Mouse (Mus musculus): Measurements from ENCODE around the gene Erf. TPM values are rescaled to one million over a fixed set of nuclear protein-coding genes. Genes with fewer than 3 reads are reported as not detected.

Gene Erf
- polyA plus RNA-seq, 1 experiment from 2014 or later: 4.2 TPM

DNA sequence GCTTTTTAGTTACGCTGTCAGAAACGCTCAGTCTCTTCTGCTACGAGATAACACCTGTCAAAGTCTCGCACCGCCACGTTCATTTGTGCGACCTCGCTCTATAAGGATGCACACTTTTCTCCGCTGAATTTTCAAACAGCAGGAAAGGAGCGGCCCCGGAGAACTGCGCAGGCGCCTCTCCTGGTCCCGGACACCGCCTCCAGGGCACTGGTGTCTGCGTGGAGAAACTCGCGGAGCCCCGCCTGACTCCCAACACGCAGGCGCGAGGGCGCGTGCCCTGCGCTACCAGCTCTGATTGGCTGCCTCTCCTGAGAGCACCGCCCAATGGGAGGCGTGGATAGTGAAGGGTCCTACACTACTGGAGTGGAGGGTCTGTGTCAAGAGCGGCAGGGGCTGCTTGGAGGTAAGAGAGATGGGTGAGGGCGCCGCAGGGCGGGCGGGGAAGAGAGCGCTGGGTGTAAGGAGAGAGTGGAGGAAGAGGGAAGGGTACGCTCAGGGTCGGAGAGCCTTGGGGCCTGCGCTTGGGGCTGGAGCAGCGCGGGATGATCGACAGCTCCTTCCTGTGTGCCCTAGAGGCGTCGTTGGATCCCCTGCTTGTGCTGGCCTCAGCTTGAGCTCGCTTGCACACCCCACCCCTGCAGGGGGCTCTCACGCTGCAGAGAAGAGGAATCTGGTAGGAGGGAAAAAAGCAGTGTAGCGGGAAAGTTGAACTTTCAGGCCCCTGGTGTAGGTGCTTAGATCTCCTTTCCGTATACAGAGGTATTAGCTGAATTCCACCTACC, 29.3 kb downstream of the Erf start, which contains the start of gene Zfp526:
Gene Zfp526, plus strand, starts transcription at position 324 of the 782 bp plus-strand sequence.
- peak within 1 kb of the TSS; percentile 97 for H3K4me2 ChIP-seq
- peak within 1 kb of the TSS; percentile 88 for H3K27ac ChIP-seq
- ATAC-seq (ENCODE audit: low FRiP score): peak; percentile 95
- no peaks in the 10 kb centered on the region for H3K27me3 ChIP-seq
- H3K36me3 ChIP-seq: peaks cover 36% of the 10 kb centered on the region
- peak within 1 kb of the TSS; percentile 73 for H3K4me3 ChIP-seq
- H3K4me1 ChIP-seq (replicated peaks): peaks cover 43% of the 10 kb centered on the region
- H3K9ac ChIP-seq: peak within 1 kb of the TSS; percentile 79
- H3K9me3 ChIP-seq: no peaks in the 10 kb centered on the region
- WGBS: under 1% methylated on average over 45 of the region's 45 CpGs

DNA sequence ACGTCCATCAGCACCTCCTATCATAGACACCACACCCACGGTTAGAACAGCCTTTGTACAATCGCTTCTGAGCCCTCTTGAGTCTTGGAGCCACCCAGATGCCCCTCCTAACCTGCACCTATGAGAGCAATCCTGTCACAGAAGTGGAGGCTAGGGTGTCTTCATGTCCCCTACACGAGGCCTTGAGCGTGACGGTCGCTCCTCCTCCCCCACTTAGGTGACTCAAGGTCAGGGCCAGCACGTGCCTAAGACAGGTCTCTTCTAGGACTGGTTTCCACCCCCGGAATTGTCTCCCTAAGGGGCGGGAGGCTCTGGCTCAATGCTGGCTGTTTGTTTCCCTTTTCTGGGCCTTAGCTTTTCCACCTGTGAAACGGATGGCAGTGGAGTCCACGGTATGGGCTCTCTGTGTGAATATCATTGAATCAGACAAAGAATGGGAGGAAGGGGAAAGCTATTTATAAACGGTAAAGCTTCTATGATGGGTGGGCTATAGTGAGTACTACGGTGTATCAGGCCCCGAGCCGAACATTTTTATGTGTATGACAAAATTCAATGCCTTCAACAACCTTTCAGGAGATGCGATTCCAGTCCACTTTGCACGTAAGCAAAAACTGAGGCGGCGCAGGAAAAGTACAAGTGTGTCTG, 30.0 kb downstream of the Erf start, which contains the start of gene Dedd2:
Gene Dedd2, minus strand, starts transcription at position 159 of the 645 bp plus-strand sequence.
- Histone ChIP-seq H3K4me3 (peak within 1 kb of the TSS; percentile 73), H3K27ac (peak within 1 kb of the TSS; percentile 88), H3K9ac (peak within 1 kb of the TSS; percentile 79), H3K4me1 (replicated peaks) (peaks cover 43% of the 10 kb centered on the region), H3K9me3 (no peaks in the 10 kb centered on the region), H3K36me3 (peaks cover 30% of the 10 kb centered on the region), H3K27me3 (no peaks in the 10 kb centered on the region), H3K4me2 (peak within 1 kb of the TSS; percentile 97)
- 10% methylated on average over 20 of the region's 20 CpGs for WGBS
- ATAC-seq (ENCODE audit: low FRiP score): no peak

DNA sequence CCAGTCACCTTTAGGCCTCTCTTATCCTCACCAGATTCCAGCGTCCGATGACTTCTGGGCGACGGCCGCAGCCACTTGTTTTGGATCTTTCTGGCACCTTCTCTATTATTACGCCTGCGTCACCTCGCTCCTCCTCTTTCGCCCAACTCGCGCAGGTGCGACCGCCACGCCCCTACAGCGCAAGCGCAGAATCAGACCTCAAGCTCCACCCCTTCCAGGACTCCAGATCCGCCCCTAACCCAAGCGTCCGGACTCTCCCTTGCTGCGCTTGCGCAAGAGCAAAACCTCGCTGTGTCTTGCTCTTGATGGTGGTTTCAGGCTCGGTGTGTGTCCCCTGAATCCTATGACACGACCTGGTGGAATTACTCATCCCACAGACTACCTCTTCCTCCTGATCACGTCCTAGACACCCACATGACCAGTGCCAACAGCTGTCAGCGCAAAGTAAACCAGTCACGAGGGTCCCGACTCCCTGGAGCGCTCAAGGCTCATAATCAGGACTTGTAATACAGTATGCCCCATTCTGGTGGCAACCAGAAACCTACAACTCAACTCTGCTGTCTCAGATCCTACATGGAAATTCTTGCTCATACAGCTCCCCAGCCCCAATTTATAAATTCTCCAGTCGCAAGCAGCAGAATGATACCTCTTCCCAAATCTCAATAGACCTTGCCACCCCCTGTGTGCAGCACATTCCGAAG, 30.7 kb downstream of the Erf start:
- H3K9me3 ChIP-seq: no peaks in the 10 kb centered on the region
- peak overlapping the region; percentile 80 for H3K27ac ChIP-seq
- peak overlapping the region; percentile 79 for H3K9ac ChIP-seq
- H3K4me3 ChIP-seq: peak overlapping the region; percentile 73
- peaks cover 30% of the 10 kb centered on the region for H3K36me3 ChIP-seq
- H3K4me1 ChIP-seq (replicated peaks): peaks cover 43% of the 10 kb centered on the region
- peak; percentile 69 for ATAC-seq (ENCODE audit: low FRiP score)
- 3% methylated on average over 31 of the region's 31 CpGs for WGBS
- H3K27me3 ChIP-seq: no peaks in the 10 kb centered on the region
- H3K4me2 ChIP-seq: peak overlapping the region; percentile 97

DNA sequence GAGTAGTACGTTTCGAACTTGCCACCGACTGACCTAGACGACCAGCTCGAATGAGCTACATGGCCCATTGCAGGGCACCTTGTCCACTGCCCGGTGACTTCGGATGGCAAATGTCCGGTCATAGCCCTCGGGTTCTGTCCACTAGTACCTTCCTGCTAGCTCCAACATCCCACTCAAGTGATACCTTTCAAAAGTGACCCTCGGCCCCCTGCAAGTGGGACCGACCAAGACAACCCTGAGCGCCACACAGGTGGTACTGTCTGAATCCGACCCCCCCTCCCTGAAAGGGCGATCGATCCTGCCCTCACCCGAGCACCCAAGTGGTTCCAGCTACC, 31.2 kb downstream of the Erf start:
- peak; percentile 36; the same call in 1 of the 2 replicates for ATAC-seq (ENCODE audit: low FRiP score)
- no peaks in the 10 kb centered on the region for H3K9me3 ChIP-seq
- peaks cover 28% of the 10 kb centered on the region for H3K36me3 ChIP-seq
- H3K27ac ChIP-seq: peak overlapping the region; percentile 80; the same call in 1 of the 2 replicates
- H3K4me1 ChIP-seq (replicated peaks): peaks cover 43% of the 10 kb centered on the region
- peak overlapping the region; percentile 79 for H3K9ac ChIP-seq
- H3K4me3 ChIP-seq: peak overlapping the region; percentile 73
- H3K27me3 ChIP-seq: no peaks in the 10 kb centered on the region
- peak overlapping the region; percentile 97 for H3K4me2 ChIP-seq
- under 1% methylated on average over 16 of the region's 16 CpGs for WGBS

DNA sequence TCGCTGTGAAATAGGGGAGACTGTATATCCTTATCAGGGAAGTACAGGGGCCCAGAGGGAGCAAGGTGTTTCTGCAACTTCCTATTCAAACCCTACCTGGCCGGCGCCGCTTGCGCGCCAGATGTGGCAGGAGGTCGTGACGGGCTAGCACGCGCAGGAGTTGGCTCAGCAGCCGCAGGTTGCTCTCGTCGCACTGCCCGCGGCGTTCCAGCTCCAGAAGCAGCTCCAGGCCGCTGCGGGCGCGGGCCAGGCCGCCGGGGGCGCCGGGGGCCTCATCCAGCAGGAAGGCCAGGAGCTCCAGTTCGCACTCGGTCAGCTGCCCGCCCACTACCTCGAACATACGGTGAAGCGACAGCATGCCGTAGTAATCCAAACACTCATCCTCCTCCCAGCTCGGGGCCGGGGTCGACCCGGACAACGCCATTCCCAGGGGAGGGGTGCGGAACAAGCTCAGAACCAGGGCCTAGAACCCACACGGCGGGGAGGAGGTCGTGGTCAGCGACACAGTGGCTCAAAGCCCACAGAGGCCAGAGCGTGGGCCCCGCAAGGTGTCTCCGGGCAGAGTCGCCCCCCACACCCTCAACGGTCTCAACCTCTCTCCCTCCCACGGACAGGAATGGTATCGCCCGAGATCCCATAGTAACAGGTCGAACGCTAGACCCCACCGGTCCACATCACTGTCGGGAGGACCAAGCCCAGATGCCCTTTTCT, 31.7 kb downstream of the Erf start:
- WGBS: under 1% methylated on average over 53 of the region's 53 CpGs
- H3K9ac ChIP-seq: peak overlapping the region; percentile 79
- H3K9me3 ChIP-seq: no peaks in the 10 kb centered on the region
- peaks cover 28% of the 10 kb centered on the region for H3K36me3 ChIP-seq
- H3K4me3 ChIP-seq: peak overlapping the region; percentile 73
- ATAC-seq (ENCODE audit: low FRiP score): peak; percentile 15
- no peaks in the 10 kb centered on the region for H3K27me3 ChIP-seq
- peak overlapping the region; percentile 80 for H3K27ac ChIP-seq
- peaks cover 43% of the 10 kb centered on the region for H3K4me1 ChIP-seq (replicated peaks)
- H3K4me2 ChIP-seq: peak overlapping the region; percentile 97

DNA sequence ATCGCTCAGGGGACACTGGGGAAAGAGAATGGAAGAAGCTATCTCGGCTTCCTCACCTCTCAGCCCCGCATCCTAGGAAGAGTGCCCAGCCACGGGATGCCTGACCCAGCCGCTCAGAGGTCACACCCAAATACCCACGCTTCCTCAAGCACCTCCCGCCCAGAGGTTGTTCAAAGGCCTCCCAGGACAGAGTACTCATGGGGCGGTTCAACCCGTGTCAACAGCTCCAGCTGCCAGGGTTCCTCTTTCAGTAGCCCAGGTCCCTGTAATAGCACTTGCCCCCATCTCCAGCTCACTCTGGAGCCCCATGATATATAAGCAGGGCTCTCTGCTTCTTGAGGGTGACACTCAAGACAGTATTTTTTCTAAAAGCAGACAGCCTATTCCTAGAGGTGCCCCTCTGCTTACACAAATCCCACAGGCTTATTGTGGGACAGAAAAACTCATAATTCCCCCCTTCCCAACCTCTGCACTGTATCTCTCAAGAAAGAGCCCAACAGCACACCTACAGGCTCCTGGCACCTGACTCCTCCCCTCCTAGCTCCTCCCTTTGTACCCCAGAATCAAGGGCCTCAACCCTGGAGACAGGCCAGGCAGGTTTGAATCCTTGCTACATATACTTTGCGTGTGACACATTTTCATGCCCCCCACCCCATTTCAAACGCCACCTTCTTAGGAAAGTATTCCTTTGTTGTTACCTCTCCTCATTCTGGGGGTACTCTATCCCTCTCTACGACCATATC, 32.7 kb downstream of the Erf start:
- 75% methylated on average over 12 of the region's 12 CpGs for WGBS
- peak overlapping the region; percentile 97 for H3K4me2 ChIP-seq
- no peak for ATAC-seq (ENCODE audit: low FRiP score)
- H3K4me3 ChIP-seq: peak overlapping the region; percentile 73
- H3K36me3 ChIP-seq: peaks cover 30% of the 10 kb centered on the region
- peaks cover 43% of the 10 kb centered on the region for H3K4me1 ChIP-seq (replicated peaks)
- no peak overlapping the region for H3K27ac ChIP-seq
- peak overlapping the region; percentile 79 for H3K9ac ChIP-seq
- no peaks in the 10 kb centered on the region for H3K9me3 ChIP-seq
- no peaks in the 10 kb centered on the region for H3K27me3 ChIP-seq

DNA sequence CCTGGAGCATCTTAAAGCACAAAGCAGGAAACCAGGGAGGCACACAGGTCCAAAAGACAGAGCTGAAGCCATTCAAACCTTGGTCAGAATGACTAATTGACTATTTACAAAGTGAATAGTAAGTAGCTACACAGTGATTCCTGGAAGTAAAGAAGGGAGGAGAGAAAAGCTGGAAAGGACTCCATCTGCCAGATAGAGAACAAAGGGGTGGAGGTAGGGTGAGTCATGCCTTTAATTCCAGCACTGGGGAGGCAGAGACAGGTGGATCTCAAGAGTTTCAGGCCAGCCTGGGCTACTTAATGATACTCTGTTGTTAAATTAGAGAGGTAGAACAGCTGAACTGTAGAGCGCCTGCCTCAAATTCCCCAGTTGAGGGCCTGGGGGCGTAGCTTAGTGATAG, 36.4 kb downstream of the Erf start:
- WGBS: 92% methylated on average over 2 of the region's 2 CpGs
- H3K27ac ChIP-seq: no peak overlapping the region
- peaks cover 19% of the 10 kb centered on the region for H3K4me1 ChIP-seq (replicated peaks)
- H3K4me3 ChIP-seq: no peak overlapping the region
- H3K9me3 ChIP-seq: no peaks in the 10 kb centered on the region
- ATAC-seq (ENCODE audit: low FRiP score): no peak
- peaks cover 64% of the 10 kb centered on the region for H3K36me3 ChIP-seq
- H3K27me3 ChIP-seq: no peaks in the 10 kb centered on the region
- H3K4me2 ChIP-seq: no peak overlapping the region
- no peak overlapping the region for H3K9ac ChIP-seq

DNA sequence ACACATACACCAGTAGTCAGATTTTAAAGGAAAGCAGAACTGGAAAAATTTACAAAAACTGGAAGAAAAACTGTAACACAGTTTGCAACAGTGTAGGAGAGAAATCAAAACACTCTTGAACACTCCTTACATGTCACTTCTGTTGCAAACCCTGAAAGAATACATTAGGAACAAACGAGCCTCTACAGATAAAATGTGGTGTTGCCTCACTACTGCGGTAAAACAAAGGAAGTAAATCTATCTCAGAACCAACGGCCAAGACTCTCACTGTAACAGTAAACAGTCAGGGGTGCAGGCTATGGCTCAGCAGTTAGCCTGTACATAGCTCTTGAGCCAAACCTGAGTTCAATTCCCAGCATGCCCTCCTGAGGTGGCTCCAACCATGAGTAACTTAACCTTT, 37.5 kb downstream of the Erf start:
- Histone ChIP-seq H3K4me3 (no peak overlapping the region), H3K36me3 (peaks cover 75% of the 10 kb centered on the region)
- 82% methylated on average over 3 of the region's 3 CpGs for WGBS

DNA sequence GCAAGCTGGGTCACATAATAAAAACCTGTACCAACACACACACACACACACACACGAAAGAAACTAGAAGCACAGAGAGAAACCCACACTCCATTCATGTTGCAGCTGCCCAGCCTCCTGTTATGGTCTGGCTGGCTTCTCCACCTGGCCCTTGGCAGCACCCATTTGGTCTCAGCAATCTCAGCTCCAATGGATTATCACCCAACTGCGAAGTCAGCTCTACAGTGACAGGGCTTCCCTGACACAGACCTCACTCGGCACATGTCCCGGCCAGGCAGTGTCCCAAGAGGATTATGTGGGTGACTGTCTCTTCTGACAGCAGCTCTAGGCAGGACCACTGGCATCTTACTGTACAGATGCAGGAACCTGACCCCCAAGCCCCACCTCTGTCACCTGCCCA, 40.1 kb downstream of the Erf start:
- ATAC-seq (ENCODE audit: low FRiP score): no peak

More for the DNA sequence above, 37.5 kb downstream of the Erf start:
- H3K27me3 ChIP-seq: no peaks in the 10 kb centered on the region
- no peaks in the 10 kb centered on the region for H3K9me3 ChIP-seq
- no peak overlapping the region for H3K4me2 ChIP-seq
- H3K4me1 ChIP-seq (replicated peaks): peaks cover 8% of the 10 kb centered on the region
- ATAC-seq (ENCODE audit: low FRiP score): no peak
- no peak overlapping the region for H3K9ac ChIP-seq
- no peak overlapping the region for H3K27ac ChIP-seq

DNA sequence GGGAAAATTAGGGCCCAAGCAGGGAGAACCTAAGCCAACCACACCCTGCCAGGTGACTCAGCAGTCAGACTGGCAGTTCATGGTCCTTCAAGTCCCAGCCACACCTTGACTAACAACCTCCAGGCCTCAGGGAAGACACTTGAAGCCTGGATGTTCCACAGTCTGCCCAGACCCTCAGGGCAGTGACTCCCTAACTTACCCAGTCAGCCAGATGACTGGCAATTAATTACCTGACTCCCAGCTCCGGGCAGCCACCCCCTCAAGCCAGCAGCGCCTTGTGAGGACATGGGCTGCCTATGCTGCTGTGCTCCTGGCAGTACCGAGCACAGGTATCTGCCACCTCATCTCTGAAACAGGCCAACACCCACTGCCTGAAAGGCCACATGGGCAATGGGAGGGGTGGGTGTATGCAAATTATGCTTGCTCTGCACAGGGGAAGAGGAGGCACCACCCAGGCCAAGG, 41.4 kb downstream of the Erf start:
- no peak overlapping the region for H3K27ac ChIP-seq
- H3K4me3 ChIP-seq: no peak overlapping the region
- no peaks in the 10 kb centered on the region for H3K4me1 ChIP-seq (replicated peaks)
- no peaks in the 10 kb centered on the region for H3K9me3 ChIP-seq
- H3K36me3 ChIP-seq: peaks cover 82% of the 10 kb centered on the region
- H3K27me3 ChIP-seq: no peaks in the 10 kb centered on the region
- H3K9ac ChIP-seq: no peak overlapping the region
- ATAC-seq (ENCODE audit: low FRiP score): no peak
- no peak overlapping the region for H3K4me2 ChIP-seq
- 75% methylated on average over 3 of the region's 3 CpGs for WGBS

More for the DNA sequence above, 40.1 kb downstream of the Erf start:
- H3K27me3 ChIP-seq: no peaks in the 10 kb centered on the region
- peaks cover 81% of the 10 kb centered on the region for H3K36me3 ChIP-seq
- H3K27ac ChIP-seq: no peak overlapping the region
- no peaks in the 10 kb centered on the region for H3K9me3 ChIP-seq
- 88% methylated on average over 4 of the region's 4 CpGs for WGBS
- no peak overlapping the region for H3K9ac ChIP-seq
- no peak overlapping the region for H3K4me2 ChIP-seq
- H3K4me1 ChIP-seq (replicated peaks): no peaks in the 10 kb centered on the region
- no peak overlapping the region for H3K4me3 ChIP-seq

DNA sequence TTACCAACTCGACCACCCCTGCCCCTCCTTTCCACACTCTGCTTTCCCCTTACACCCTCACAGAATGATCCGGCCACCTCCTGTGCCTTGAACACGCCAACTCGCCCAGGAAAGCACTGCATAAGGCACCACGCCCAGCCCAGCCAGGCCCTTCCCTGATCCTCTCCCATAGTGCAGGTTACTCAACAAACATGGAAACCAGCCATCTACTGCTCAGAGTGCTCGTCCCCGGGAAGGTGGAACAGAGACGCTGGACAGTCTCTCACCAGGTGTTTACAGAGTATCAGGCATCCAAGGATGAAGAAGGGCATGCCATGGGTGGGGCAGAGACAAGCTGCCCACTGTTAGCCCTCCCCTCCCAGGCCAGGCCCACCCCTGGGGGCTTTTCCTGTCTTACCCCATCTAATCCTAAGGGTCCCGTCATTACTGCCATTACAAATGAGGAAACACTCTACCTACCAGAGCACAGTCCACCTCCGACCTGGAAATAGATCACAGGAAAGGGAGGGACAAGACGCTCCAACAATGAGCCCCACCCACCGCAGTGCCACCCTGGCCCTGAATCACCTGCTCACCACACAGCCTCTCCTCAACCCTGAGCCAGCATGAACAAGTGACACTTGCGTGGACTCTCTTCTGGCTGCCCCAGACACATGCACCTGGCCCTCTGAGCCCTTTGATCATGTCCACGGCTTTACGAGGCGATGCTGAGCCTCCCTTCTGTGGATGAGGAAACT, 44.3 kb downstream of the Erf start:
- 92% methylated on average over 16 of the region's 16 CpGs for WGBS

More for the DNA sequence above, 44.3 kb downstream of the Erf start:
- Histone ChIP-seq H3K9ac (no peak overlapping the region), H3K27ac (no peak overlapping the region), H3K27me3 (no peaks in the 10 kb centered on the region), H3K4me2 (no peak overlapping the region), H3K4me3 (no peak overlapping the region), H3K4me1 (replicated peaks) (no peaks in the 10 kb centered on the region), H3K36me3 (peaks cover 88% of the 10 kb centered on the region), H3K9me3 (no peaks in the 10 kb centered on the region)
- no peak for ATAC-seq (ENCODE audit: low FRiP score)

Measured in hindbrain, embryonic 13.5 days (tissue).